In genomic region chr16:33536456-33536855, GRCm38 (mm10) we compare ENCODE assay signal across 15 mouse cellular contexts. TPM values are rescaled to one million over a fixed set of nuclear protein-coding genes. Genes with fewer than 3 reads are reported as not detected.
"Had no signal": no experiment of that assay in that cellular context is flagged by ENCODE, and none has a peak within 500 bp of the region (broad histone marks: within the 10 kb centered on the region; RNA-seq: fewer than 3 reads in every experiment).

No protein-coding gene starts in this region.

- DNase-seq: kidney, adult 9 months; kidney, postnatal 36 days; layer of hippocampus, adult 9-11 months; layer of hippocampus, postnatal 36 days; liver; lung, adult 2 months; lung, postnatal 36 days; right cerebral cortex, adult 18-20 months; right cerebral cortex, postnatal 25 days; thymus, postnatal 36 days had no signal

- H3K27me3 ChIP-seq: limb, embryonic 12.5 days; midbrain, embryonic 13.5 days; neural tube, embryonic 15.5 days; stomach, embryonic 15.5 days had no signal

- H3K36me3 ChIP-seq: limb, embryonic 12.5 days; midbrain, embryonic 13.5 days; neural tube, embryonic 15.5 days; stomach, embryonic 15.5 days had no signal

RNA-seq across cellular contexts. Expression of gene Slc12a8, which starts 19.3 kb away (rescaled TPM):
- total RNA-seq: megakaryocyte progenitor cell, adult 5-6 weeks had no signal
